Mouse (Mus musculus): ENCODE measurements around the gene Spo11. TPM values are rescaled to one million over a fixed set of nuclear protein-coding genes. Genes with fewer than 3 reads are reported as not detected.

The Spo11 gene
- polyA plus RNA-seq, 1 experiment: not detected

DNA sequence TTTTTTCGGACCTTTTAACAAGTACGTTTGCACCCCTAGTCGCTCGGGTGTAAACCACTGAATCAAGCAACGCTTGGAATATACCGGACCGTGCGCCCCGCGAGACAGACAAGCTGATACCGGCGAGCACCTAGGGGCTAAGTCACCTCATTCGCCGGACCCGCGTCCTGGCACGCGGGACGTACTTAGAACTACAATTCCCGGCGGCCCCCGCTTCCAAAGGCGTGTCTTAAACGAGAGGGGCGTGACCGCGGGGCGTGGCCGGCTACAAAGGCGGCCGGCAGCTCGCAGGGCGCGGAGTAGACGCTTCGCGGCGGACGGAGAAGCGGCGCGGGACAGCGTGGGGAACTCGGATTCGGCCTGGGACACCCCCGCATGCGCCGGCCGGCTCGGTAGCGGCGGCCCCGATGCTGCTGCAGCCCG, 44.1 kb downstream of the Spo11 start:
- Histone ChIP-seq H3K79me2 (ENCODE audit: control insufficient read depth, insufficient read depth) (peaks cover 42% of the 10 kb centered on the region), H3K79me3 (ENCODE audit: low read depth) (peaks cover 5% of the 10 kb centered on the region), H3K4me3 (ENCODE audit: insufficient read depth, poor library complexity, severe bottlenecking) (peak overlapping the region; percentile 80), H3K36me3 (ENCODE audit: control insufficient read depth, insufficient read depth) (peaks cover 12% of the 10 kb centered on the region), H3ac (ENCODE audit: control insufficient read depth, insufficient read length, low read depth) (peak overlapping the region; percentile 96), H3K27me3 (ENCODE audit: control insufficient read depth, insufficient read depth, insufficient read length) (no peaks in the 10 kb centered on the region)
- no peak for TF ChIP-seq FOSL1 (IDR thresholded peaks at IDR 0.05; ENCODE audit: insufficient read depth, low read length, poor library complexity, severe bottlenecking)
- no peak for TF ChIP-seq MYOD1 (IDR thresholded peaks at IDR 0.05; ENCODE audit: control insufficient read depth, insufficient read length, low read depth)
- no peak for TF ChIP-seq USF1 (IDR thresholded peaks at IDR 0.05; ENCODE audit: low read depth)
- TF ChIP-seq MAX (IDR thresholded peaks at IDR 0.05): peak; percentile 19
- TF ChIP-seq CTCF (IDR thresholded peaks at IDR 0.05; ENCODE audit: control insufficient read depth, insufficient read depth, insufficient read length): no peak
- no peak for TF ChIP-seq CEBPB (IDR thresholded peaks at IDR 0.05; ENCODE audit: low read depth)
- TF ChIP-seq MYOG (IDR thresholded peaks at IDR 0.05; ENCODE audit: control insufficient read depth, extremely low read depth, insufficient read length): no peak

DNA sequence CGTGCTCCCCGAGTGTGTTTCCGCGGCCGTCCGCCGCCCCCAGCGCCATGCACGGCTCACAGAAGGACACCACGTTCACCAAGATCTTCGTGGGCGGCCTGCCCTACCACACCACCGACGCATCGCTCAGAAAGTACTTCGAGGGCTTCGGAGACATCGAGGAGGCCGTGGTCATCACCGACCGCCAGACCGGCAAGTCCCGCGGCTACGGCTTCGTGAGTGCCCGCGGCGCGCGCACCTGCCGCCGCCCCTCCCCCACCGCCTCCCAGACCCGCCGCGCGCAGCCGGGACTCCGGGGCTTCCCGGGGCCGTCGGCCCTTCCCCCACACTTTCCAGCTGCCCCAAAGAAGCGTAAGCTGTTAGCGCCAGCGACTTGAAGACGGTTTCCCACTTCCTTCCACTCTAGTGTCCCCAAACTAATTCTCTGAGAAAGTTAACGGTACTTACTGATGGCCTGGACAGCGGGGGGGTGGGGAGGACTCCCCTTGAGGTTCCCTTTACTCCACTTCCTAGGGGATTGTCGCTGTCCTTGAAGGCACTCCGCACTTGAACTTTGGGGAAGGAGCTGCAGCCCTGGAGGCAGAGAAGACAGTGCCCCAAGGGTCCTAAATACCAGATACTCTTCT, 44.7 kb downstream of the Spo11 start:
- Histone ChIP-seq H3K4me3 (ENCODE audit: insufficient read depth, poor library complexity, severe bottlenecking) (peak overlapping the region; percentile 80), H3K36me3 (ENCODE audit: control insufficient read depth, insufficient read depth) (peaks cover 12% of the 10 kb centered on the region), H3K27me3 (ENCODE audit: control insufficient read depth, insufficient read depth, insufficient read length) (no peaks in the 10 kb centered on the region), H3ac (ENCODE audit: control insufficient read depth, insufficient read length, low read depth) (peak overlapping the region; percentile 96), H3K79me3 (ENCODE audit: low read depth) (peaks cover 5% of the 10 kb centered on the region), H3K79me2 (ENCODE audit: control insufficient read depth, insufficient read depth) (peaks cover 42% of the 10 kb centered on the region)
- TF ChIP-seq CTCF (IDR thresholded peaks at IDR 0.05; ENCODE audit: control insufficient read depth, insufficient read depth, insufficient read length) (no peak), MAX (IDR thresholded peaks at IDR 0.05) (no peak), CEBPB (IDR thresholded peaks at IDR 0.05; ENCODE audit: low read depth) (no peak), MYOD1 (IDR thresholded peaks at IDR 0.05; ENCODE audit: control insufficient read depth, insufficient read length, low read depth) (no peak), USF1 (IDR thresholded peaks at IDR 0.05; ENCODE audit: low read depth) (no peak), MYOG (IDR thresholded peaks at IDR 0.05; ENCODE audit: control insufficient read depth, extremely low read depth, insufficient read length) (no peak), FOSL1 (IDR thresholded peaks at IDR 0.05; ENCODE audit: insufficient read depth, low read length, poor library complexity, severe bottlenecking) (no peak)

DNA sequence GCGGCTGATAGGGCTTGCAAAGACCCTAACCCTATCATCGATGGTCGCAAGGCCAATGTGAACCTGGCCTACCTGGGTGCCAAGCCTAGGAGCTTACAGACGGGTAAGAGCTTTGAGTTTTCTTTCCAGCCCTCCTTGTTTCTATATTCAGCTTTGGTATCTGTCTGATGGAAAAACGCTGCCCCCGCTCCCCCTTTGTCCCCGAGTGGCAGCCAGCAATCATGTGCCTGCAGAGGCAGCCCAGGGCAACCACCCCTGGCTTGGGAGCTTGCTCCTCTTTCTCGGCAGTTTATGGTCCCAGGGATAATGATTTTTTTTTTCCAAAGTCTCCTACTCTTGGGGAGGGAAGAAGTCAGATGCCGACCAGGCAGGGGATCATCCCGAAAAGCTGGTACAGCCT, 45.3 kb downstream of the Spo11 start:
- Histone ChIP-seq H3K36me3 (ENCODE audit: control insufficient read depth, insufficient read depth) (peaks cover 12% of the 10 kb centered on the region), H3K79me2 (ENCODE audit: control insufficient read depth, insufficient read depth) (peaks cover 42% of the 10 kb centered on the region), H3K4me3 (ENCODE audit: insufficient read depth, poor library complexity, severe bottlenecking) (peak overlapping the region; percentile 80), H3K79me3 (ENCODE audit: low read depth) (peaks cover 5% of the 10 kb centered on the region), H3ac (ENCODE audit: control insufficient read depth, insufficient read length, low read depth) (peak overlapping the region; percentile 60), H3K27me3 (ENCODE audit: control insufficient read depth, insufficient read depth, insufficient read length) (no peaks in the 10 kb centered on the region)
- TF ChIP-seq MYOD1 (IDR thresholded peaks at IDR 0.05; ENCODE audit: control insufficient read depth, insufficient read length, low read depth): no peak

DNA sequence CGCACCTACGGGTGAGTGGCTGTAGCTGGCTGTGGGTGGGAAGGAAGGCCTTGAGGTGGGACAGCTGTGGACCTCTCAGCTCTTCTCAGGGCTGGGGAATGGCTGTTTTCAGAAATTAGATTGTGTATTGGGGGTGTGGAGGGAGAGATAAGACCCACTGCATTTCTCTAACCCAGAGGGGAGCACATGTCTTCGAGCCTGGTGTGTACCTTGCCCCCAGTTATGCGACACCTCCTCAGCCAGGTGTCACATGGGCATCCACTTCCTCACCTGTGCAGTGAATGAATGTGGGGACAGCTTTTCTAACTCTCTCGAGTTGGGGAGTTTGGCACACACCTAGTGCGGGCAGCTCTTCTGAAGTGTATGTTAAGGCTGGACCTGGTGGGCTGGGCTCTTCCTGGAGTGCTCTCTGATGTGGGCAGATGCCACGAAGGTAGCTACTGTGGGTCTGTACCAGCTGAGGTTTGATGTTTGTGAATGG, 45.9 kb downstream of the Spo11 start:
- H3ac ChIP-seq (ENCODE audit: control insufficient read depth, insufficient read length, low read depth): no peak overlapping the region
- H3K79me3 ChIP-seq (ENCODE audit: low read depth): peaks cover 5% of the 10 kb centered on the region
- no peaks in the 10 kb centered on the region for H3K27me3 ChIP-seq (ENCODE audit: control insufficient read depth, insufficient read depth, insufficient read length)
- peaks cover 12% of the 10 kb centered on the region for H3K36me3 ChIP-seq (ENCODE audit: control insufficient read depth, insufficient read depth)
- no peak for TF ChIP-seq MAX (IDR thresholded peaks at IDR 0.05)
- TF ChIP-seq MYOD1 (IDR thresholded peaks at IDR 0.05; ENCODE audit: control insufficient read depth, insufficient read length, low read depth): no peak
- TF ChIP-seq MYOG (IDR thresholded peaks at IDR 0.05; ENCODE audit: control insufficient read depth, extremely low read depth, insufficient read length): no peak
- no peak for TF ChIP-seq USF1 (IDR thresholded peaks at IDR 0.05; ENCODE audit: low read depth)
- TF ChIP-seq FOSL1 (IDR thresholded peaks at IDR 0.05; ENCODE audit: insufficient read depth, low read length, poor library complexity, severe bottlenecking): no peak
- no peak for TF ChIP-seq CTCF (IDR thresholded peaks at IDR 0.05; ENCODE audit: control insufficient read depth, insufficient read depth, insufficient read length)
- TF ChIP-seq CEBPB (IDR thresholded peaks at IDR 0.05; ENCODE audit: low read depth): no peak
- peaks cover 42% of the 10 kb centered on the region for H3K79me2 ChIP-seq (ENCODE audit: control insufficient read depth, insufficient read depth)
- H3K4me3 ChIP-seq (ENCODE audit: insufficient read depth, poor library complexity, severe bottlenecking): no peak overlapping the region

DNA sequence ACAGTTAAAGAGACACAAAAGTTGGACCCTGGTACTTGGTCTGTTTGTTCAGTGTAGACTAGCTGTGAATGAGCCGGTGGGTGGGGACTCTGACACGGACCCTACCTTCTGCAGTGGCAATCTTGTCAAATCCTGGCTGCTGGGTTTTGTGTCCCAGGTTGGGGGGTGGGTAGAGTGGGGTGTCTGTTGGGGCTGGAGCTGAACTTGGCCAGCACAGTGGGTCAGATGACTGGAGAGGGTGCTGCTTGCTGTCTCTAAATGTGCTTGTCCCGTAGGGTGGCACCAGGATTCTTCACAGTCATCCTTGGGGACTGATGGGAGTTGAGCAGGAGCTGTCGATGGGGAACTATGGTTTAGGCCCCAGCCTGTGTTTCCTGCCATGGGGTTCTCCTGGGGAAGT, 46.5 kb downstream of the Spo11 start:
- Histone ChIP-seq H3K79me2 (ENCODE audit: control insufficient read depth, insufficient read depth) (peaks cover 42% of the 10 kb centered on the region), H3K36me3 (ENCODE audit: control insufficient read depth, insufficient read depth) (peaks cover 12% of the 10 kb centered on the region), H3K79me3 (ENCODE audit: low read depth) (peaks cover 5% of the 10 kb centered on the region), H3ac (ENCODE audit: control insufficient read depth, insufficient read length, low read depth) (no peak overlapping the region), H3K27me3 (ENCODE audit: control insufficient read depth, insufficient read depth, insufficient read length) (no peaks in the 10 kb centered on the region), H3K4me3 (ENCODE audit: insufficient read depth, poor library complexity, severe bottlenecking) (no peak overlapping the region)
- TF ChIP-seq CTCF (IDR thresholded peaks at IDR 0.05; ENCODE audit: control insufficient read depth, insufficient read depth, insufficient read length): no peak
- no peak for TF ChIP-seq MYOD1 (IDR thresholded peaks at IDR 0.05; ENCODE audit: control insufficient read depth, insufficient read length, low read depth)
- TF ChIP-seq MAX (IDR thresholded peaks at IDR 0.05): no peak
- no peak for TF ChIP-seq FOSL1 (IDR thresholded peaks at IDR 0.05; ENCODE audit: insufficient read depth, low read length, poor library complexity, severe bottlenecking)
- no peak for TF ChIP-seq MYOG (IDR thresholded peaks at IDR 0.05; ENCODE audit: control insufficient read depth, extremely low read depth, insufficient read length)
- TF ChIP-seq USF1 (IDR thresholded peaks at IDR 0.05; ENCODE audit: low read depth): no peak
- TF ChIP-seq CEBPB (IDR thresholded peaks at IDR 0.05; ENCODE audit: low read depth): no peak

DNA sequence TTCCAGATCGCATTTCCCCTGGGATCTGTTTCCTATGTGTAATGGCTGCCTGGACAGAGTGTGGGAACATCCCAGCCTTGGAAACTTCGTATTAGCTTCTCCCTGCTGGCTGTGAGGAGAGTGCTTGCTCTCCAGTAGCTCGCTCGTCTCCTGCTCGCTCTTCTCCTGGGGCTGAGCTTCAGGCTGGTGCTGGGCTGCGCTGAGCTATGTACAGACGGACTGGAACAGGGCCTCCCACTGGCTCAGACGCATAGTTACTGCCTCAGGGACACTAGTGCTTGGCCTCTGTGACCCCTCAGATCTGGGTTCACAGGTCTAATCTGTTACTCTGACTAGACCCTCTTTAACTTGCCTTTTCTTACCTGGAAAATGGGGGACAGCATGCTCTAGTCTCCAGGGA, 46.9 kb downstream of the Spo11 start:
- H3K4me3 ChIP-seq (ENCODE audit: insufficient read depth, poor library complexity, severe bottlenecking): no peak overlapping the region
- TF ChIP-seq CTCF (IDR thresholded peaks at IDR 0.05; ENCODE audit: control insufficient read depth, insufficient read depth, insufficient read length): no peak
- no peak for TF ChIP-seq USF1 (IDR thresholded peaks at IDR 0.05; ENCODE audit: low read depth)
- TF ChIP-seq MYOD1 (IDR thresholded peaks at IDR 0.05; ENCODE audit: control insufficient read depth, insufficient read length, low read depth): no peak
- no peak for TF ChIP-seq MYOG (IDR thresholded peaks at IDR 0.05; ENCODE audit: control insufficient read depth, extremely low read depth, insufficient read length)
- no peak for TF ChIP-seq MAX (IDR thresholded peaks at IDR 0.05)
- no peak for TF ChIP-seq FOSL1 (IDR thresholded peaks at IDR 0.05; ENCODE audit: insufficient read depth, low read length, poor library complexity, severe bottlenecking)
- TF ChIP-seq CEBPB (IDR thresholded peaks at IDR 0.05; ENCODE audit: low read depth): no peak
- H3ac ChIP-seq (ENCODE audit: control insufficient read depth, insufficient read length, low read depth): no peak overlapping the region
- H3K79me2 ChIP-seq (ENCODE audit: control insufficient read depth, insufficient read depth): peaks cover 42% of the 10 kb centered on the region
- peaks cover 5% of the 10 kb centered on the region for H3K79me3 ChIP-seq (ENCODE audit: low read depth)
- peaks cover 12% of the 10 kb centered on the region for H3K36me3 ChIP-seq (ENCODE audit: control insufficient read depth, insufficient read depth)
- H3K27me3 ChIP-seq (ENCODE audit: control insufficient read depth, insufficient read depth, insufficient read length): no peaks in the 10 kb centered on the region

All from C2C12 (cell line).